Mouse (Mus musculus): Measurements from ENCODE around the gene Fmod. TPM values are rescaled to one million over a fixed set of nuclear protein-coding genes. Genes with fewer than 3 reads are reported as not detected.

Fmod gene
- polyA plus RNA-seq, 1 experiment from 2014 or later, result 174 TPM

DNA sequence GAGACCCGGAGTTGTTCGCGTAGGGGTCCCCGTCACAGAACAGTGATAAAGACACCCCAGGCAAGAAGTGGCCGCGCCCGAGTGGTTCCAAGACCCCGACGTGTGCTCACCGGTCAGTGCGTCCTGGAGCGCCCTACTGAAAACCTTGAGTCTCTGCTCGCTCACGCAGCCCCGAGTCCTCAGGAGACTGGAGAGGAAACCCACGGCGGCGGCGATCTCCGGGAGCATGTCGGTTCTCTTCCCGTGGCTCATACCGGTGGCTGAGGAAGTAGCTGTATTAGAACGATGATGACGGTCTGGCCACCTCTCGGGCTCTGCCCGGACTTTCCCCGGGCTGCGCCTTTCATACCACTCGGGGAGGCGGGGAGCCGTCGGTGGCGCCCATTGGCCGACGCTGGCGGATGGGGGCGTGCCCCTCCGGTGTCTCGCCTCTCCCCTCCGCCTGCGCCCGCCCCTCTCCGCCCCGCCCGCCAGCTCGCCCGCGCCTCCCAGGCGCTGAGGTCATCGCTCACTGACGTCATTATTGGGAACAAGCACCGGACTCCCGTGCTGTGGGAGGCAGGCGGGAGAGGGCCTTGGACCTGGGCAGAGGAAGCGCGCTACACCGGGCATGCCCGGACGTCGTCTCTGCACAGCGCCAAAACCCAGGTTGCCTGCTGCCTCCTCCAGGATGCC lies 41.9 kb downstream of the Fmod start, which contains the start of gene Btg2:
Btg2 (minus strand) TSS at position 319 of the 675 bp plus-strand sequence.
- peak; percentile 94 for ATAC-seq (ENCODE audit: insufficient read depth)
- Histone ChIP-seq H3K27ac (ENCODE audit: low read depth) (peak within 1 kb of the TSS; percentile 88), H3K27me3 (ENCODE audit: insufficient read depth, low read length) (no peaks in the 10 kb centered on the region), H3K9me3 (ENCODE audit: low read depth, low read length) (no peaks in the 10 kb centered on the region), H3K4me1 (ENCODE audit: insufficient read depth) (peaks cover 21% of the 10 kb centered on the region), H3K9ac (peak within 1 kb of the TSS; percentile 88), H3K4me2 (peak within 1 kb of the TSS; percentile 88), H3K36me3 (ENCODE audit: insufficient read depth) (peaks cover 33% of the 10 kb centered on the region), H3K4me3 (ENCODE audit: low read depth, low read length) (peak within 1 kb of the TSS; percentile 71)
- peak; percentile 98 for DNase-seq
- under 1% methylated on average over 55 of the region's 62 CpGs for WGBS
- no peak for TF ChIP-seq CTCF (IDR thresholded peaks at IDR 0.05; ENCODE audit: low read depth)

DNA sequence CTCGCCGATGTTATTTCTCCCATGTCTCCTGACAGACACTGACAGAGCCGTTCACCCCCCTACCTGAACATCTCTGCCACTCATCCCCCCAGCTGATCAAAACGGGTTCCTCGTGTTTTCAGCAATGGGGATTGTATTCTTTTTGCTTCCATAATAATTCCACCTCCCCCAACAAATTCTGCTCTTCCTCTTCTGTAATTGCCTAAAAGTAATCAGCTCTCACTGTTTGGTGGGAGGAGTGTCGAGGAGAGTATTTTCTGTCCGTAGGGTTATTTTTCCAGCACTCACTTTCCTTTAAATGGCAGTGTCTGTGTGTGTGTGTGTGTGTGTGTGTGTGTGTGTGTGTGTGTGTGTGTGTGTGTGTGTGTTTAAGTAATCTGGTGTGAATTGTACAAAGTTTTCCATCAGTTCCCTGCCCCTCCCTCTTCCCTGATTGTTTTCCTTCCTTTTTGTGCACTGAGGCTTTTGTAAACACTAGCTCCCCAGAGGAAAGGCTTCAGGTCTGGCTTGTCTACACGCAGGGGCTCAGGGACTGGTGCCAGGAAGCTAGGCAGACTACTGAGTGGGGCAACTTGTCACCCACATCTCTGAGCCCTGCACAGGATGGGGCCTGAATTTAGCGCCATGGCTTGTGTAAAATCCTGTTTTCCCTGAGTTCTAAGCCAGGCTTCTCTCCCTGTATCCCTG lies 42.6 kb downstream of the Fmod start:
- peak; percentile 25; the same call in 1 of the 2 replicates for ATAC-seq (ENCODE audit: insufficient read depth)
- WGBS, result 3% methylated on average over 9 of the region's 9 CpGs
- TF ChIP-seq CTCF (IDR thresholded peaks at IDR 0.05; ENCODE audit: low read depth), result no peak
- peaks cover 21% of the 10 kb centered on the region for H3K4me1 ChIP-seq (ENCODE audit: insufficient read depth)
- H3K27ac ChIP-seq (ENCODE audit: low read depth), result peak overlapping the region; percentile 88
- H3K27me3 ChIP-seq (ENCODE audit: insufficient read depth, low read length), result no peaks in the 10 kb centered on the region
- peak overlapping the region; percentile 88 for H3K4me2 ChIP-seq
- peaks cover 30% of the 10 kb centered on the region for H3K36me3 ChIP-seq (ENCODE audit: insufficient read depth)
- peak; percentile 80 for DNase-seq
- H3K4me3 ChIP-seq (ENCODE audit: low read depth, low read length), result peak overlapping the region; percentile 71
- H3K9ac ChIP-seq, result peak overlapping the region; percentile 53
- H3K9me3 ChIP-seq (ENCODE audit: low read depth, low read length), result no peaks in the 10 kb centered on the region

DNA sequence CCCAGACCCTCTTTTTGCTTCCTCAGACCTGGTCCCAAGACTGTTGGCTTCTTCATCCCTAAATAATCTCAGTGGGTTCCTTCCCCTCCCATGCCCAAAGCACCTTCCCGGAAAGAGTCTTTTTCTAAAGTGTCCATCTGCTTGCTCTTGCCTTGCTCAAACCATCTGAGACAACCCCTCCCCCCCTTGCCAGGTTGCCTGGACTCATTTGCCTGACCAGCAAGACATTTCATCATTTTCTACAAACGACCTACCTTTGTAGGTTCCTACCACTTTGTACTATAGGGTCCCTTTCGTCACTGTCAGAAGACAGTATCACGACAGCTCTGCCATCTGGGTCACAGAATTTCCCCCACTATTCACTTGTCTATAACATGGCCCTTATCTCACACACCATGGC lies 43.4 kb downstream of the Fmod start:
- WGBS, result 78% methylated on average over 4 of the region's 4 CpGs
- H3K4me2 ChIP-seq, result no peak overlapping the region
- H3K4me1 ChIP-seq (ENCODE audit: insufficient read depth), result peaks cover 21% of the 10 kb centered on the region
- peaks cover 23% of the 10 kb centered on the region for H3K36me3 ChIP-seq (ENCODE audit: insufficient read depth)
- H3K9ac ChIP-seq, result no peak overlapping the region
- no peak overlapping the region for H3K4me3 ChIP-seq (ENCODE audit: low read depth, low read length)
- ATAC-seq (ENCODE audit: insufficient read depth) (no peak), DNase-seq (no peak)
- no peaks in the 10 kb centered on the region for H3K9me3 ChIP-seq (ENCODE audit: low read depth, low read length)
- no peak for TF ChIP-seq CTCF (IDR thresholded peaks at IDR 0.05; ENCODE audit: low read depth)
- no peaks in the 10 kb centered on the region for H3K27me3 ChIP-seq (ENCODE audit: insufficient read depth, low read length)
- peak overlapping the region; percentile 88 for H3K27ac ChIP-seq (ENCODE audit: low read depth)

DNA sequence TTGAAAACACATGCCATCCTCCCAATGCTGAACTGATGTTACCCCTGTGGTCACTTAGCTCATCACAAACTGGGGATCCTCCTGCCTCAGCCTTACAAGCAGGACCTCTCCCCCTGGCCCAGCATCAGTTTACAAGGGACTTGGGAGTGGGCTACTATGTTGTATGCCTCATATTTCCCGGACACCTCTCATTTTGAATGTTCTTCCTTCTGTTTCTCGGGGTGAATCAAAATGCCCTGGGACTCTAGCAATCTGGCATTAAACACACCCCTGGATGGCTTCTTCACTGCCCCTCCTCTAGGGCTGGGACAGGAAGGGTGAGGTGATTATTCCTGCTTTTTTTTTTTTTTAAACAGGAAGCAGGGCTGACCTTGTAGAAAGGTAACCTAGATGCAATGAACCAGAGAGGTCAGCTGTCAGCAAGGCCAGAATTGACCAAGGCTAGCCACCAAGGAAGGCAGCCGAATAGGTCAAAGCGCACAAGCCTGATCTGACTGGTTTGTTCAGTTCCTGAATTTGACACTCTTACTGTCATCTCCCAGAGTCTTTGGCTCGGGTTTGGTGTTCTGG lies 43.9 kb downstream of the Fmod start:
- Histone ChIP-seq H3K4me3 (ENCODE audit: low read depth, low read length) (no peak overlapping the region), H3K9ac (no peak overlapping the region), H3K27ac (ENCODE audit: low read depth) (no peak overlapping the region), H3K27me3 (ENCODE audit: insufficient read depth, low read length) (no peaks in the 10 kb centered on the region), H3K9me3 (ENCODE audit: low read depth, low read length) (no peaks in the 10 kb centered on the region), H3K36me3 (ENCODE audit: insufficient read depth) (peaks cover 17% of the 10 kb centered on the region), H3K4me2 (no peak overlapping the region), H3K4me1 (ENCODE audit: insufficient read depth) (peaks cover 19% of the 10 kb centered on the region)
- ATAC-seq (ENCODE audit: insufficient read depth) (no peak), DNase-seq (no peak)
- WGBS, result 78% methylated on average over 5 of the region's 5 CpGs
- no peak for TF ChIP-seq CTCF (IDR thresholded peaks at IDR 0.05; ENCODE audit: low read depth)

DNA sequence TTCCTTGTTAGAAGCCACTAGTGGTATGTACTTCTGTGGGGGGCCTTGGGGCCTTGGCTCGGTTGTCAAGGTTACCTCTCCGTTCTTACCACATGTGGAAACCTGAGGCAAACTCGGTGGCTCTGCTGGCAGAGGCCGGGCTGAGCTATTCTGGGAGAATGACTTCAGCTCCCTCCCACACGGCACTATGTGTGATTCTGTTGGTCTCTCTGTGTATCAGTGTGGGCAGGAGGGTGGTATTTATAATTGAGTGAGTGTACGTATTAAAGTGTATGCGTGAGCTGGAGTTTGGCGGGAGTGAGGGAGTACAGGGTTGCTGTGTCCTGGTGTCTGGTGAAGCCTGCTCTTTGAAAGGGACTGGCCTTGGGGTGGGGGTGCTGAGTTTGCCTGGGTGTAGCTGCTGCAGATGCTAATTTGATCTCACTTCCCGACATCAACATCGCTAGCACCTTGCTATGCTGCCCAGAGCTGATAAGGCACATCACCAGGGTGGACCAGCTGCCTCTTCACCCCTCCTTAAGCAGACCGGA lies 46.0 kb downstream of the Fmod start:
- Histone ChIP-seq H3K9me3 (ENCODE audit: low read depth, low read length) (no peaks in the 10 kb centered on the region), H3K4me1 (ENCODE audit: insufficient read depth) (peaks cover 30% of the 10 kb centered on the region), H3K9ac (no peak overlapping the region), H3K36me3 (ENCODE audit: insufficient read depth) (no peaks in the 10 kb centered on the region), H3K4me2 (0 out of 2 replicates have a peak overlapping the region, but pooled peaks have one; percentile 3), H3K27ac (ENCODE audit: low read depth) (peak overlapping the region; percentile 26), H3K4me3 (ENCODE audit: low read depth, low read length) (no peak overlapping the region), H3K27me3 (ENCODE audit: insufficient read depth, low read length) (no peaks in the 10 kb centered on the region)
- ATAC-seq (ENCODE audit: insufficient read depth) (no peak), DNase-seq (peak; percentile 68)
- TF ChIP-seq CTCF (IDR thresholded peaks at IDR 0.05; ENCODE audit: low read depth), result no peak
- WGBS, result 32% methylated on average over 11 of the region's 11 CpGs

DNA sequence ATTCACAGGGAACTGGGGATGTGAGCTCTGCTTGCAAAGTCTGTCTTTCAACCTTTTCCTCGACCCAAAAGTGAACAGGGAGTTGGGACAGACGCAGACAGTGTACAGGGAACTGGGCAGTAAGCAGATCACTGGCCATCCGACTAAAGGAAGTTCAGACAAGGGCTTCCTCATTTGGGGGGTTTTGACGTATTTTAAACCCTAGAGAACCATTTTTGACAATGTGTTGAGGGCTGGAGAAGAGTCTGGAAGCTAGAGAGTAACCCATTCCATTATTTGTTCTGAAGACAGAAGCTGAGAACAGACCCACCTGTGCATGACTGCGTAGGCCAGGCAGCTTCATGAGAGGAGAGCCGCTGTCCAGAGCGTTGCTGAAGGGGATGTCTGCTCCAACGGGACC lies 46.6 kb downstream of the Fmod start:
- H3K4me3 ChIP-seq (ENCODE audit: low read depth, low read length), result no peak overlapping the region
- 69% methylated on average over 8 of the region's 8 CpGs for WGBS
- H3K4me2 ChIP-seq, result no peak overlapping the region
- DNase-seq, result no peak
- no peak overlapping the region for H3K9ac ChIP-seq
- H3K36me3 ChIP-seq (ENCODE audit: insufficient read depth), result no peaks in the 10 kb centered on the region
- no peak for ATAC-seq (ENCODE audit: insufficient read depth)
- H3K27me3 ChIP-seq (ENCODE audit: insufficient read depth, low read length), result no peaks in the 10 kb centered on the region
- no peaks in the 10 kb centered on the region for H3K9me3 ChIP-seq (ENCODE audit: low read depth, low read length)
- TF ChIP-seq CTCF (IDR thresholded peaks at IDR 0.05; ENCODE audit: low read depth), result no peak
- peak overlapping the region; percentile 26; the same call in 1 of the 2 replicates for H3K27ac ChIP-seq (ENCODE audit: low read depth)
- peaks cover 30% of the 10 kb centered on the region for H3K4me1 ChIP-seq (ENCODE audit: insufficient read depth)

DNA sequence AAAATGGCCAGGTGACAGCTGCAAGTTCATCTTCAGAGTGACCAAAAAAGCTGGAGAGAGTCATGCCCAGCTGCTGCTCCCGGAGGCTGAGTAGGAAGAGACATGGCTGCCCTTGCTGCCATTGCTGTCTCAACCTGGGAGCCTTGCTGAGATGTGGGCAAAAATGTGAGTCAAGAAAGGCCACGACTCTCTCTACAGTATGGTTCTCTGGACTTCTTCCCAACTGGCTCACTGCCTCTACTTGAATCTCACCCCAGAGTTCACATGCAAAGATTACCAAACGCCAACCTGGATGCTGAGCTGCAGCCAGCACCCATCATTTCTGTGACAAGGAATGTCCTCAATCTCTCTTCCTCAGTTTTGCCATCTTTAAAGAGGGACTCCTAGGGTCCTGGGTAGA lies 47.1 kb downstream of the Fmod start:
- Histone ChIP-seq H3K9me3 (ENCODE audit: low read depth, low read length) (no peaks in the 10 kb centered on the region), H3K27me3 (ENCODE audit: insufficient read depth, low read length) (no peaks in the 10 kb centered on the region), H3K4me2 (no peak overlapping the region), H3K9ac (no peak overlapping the region), H3K27ac (ENCODE audit: low read depth) (no peak overlapping the region), H3K4me1 (ENCODE audit: insufficient read depth) (peaks cover 30% of the 10 kb centered on the region), H3K4me3 (ENCODE audit: low read depth, low read length) (no peak overlapping the region), H3K36me3 (ENCODE audit: insufficient read depth) (no peaks in the 10 kb centered on the region)
- no peak for TF ChIP-seq CTCF (IDR thresholded peaks at IDR 0.05; ENCODE audit: low read depth)
- no peak for ATAC-seq (ENCODE audit: insufficient read depth)
- DNase-seq, result no peak
- WGBS, result 65% methylated on average over 3 of the region's 3 CpGs

Measured in lung, embryonic 14.5 days (tissue).